Mouse (Mus musculus) embryonic facial prominence, embryonic 10.5 days (tissue): ENCODE measurements at regions not wholly inside any gene's neighbourhood (a gene's known extent, or its start where the extent isn't known, plus 50 kb on each side); places are given as distances from the start of the nearest gene placed in this dataset. TPM values are rescaled to one million over a fixed set of nuclear protein-coding genes. Genes with fewer than 3 reads are reported as not detected.
A peak's percentile ranks its signal among the peaks of the same experiment; 100 is the strongest.

Experiments
- DNase-seq: peaks from one replicate; pipeline ENCODE4 v3.0.0-alpha.2; 2017; ENCODE audit warnings: low spot score
- H3K27ac ChIP-seq: fragments of 300-500 bp; sonication (generic); replicated peaks from 2 replicates; pipeline ENCODE4 v1.5.1; 2016; ENCODE audit warnings: mild to moderate bottlenecking
- H3K27me3 ChIP-seq: fragments of 300-500 bp; sonication (generic); replicated peaks from 2 replicates; pipeline ENCODE4 v1.6.1; 2016; ENCODE audit warnings: low read depth, mild to moderate bottlenecking; ENCODE audit not compliant: poor library complexity, severe bottlenecking
- H3K36me3 ChIP-seq: fragments of 300-500 bp; sonication (generic); replicated peaks from 2 replicates; pipeline ENCODE4 v1.6.1; 2016; ENCODE audit warnings: mild to moderate bottlenecking, moderate library complexity
- H3K4me1 ChIP-seq: fragments of 300-500 bp; sonication (generic); 2 replicates; pipeline ENCODE4 v1.6.1; 2016
- H3K4me3 ChIP-seq: fragments of 300-500 bp; sonication (generic); 2 replicates; pipeline ENCODE4 v1.5.1; 2016; ENCODE audit warnings: mild to moderate bottlenecking, moderate library complexity
- H3K9me3 ChIP-seq: fragments of 300-500 bp; sonication (generic); 2 replicates; pipeline ENCODE4 v1.6.1; 2016; ENCODE audit warnings: mild to moderate bottlenecking
- WGBS: fragments of 180-500 bp; shearing (Covaris S2); methylation state at CpG from one replicate; pipeline ENCODE4 v1.1.7; 2016; 5-methylcytosine and 5-hydroxymethylcytosine counted together
- microRNA-seq: library from miRNA; unstranded; fragments of <30 nt; microRNA quantifications from one replicate; pipeline ENCODE4, GENCODE M21; 2017

GRCm38 (mm10) chr1:73079518-73079917 is 63.8 kb upstream of the Tnp1 start:
- Histone ChIP-seq H3K27ac (no peak overlapping the region), H3K27me3 (no peaks in the 10 kb centered on the region), H3K36me3 (no peaks in the 10 kb centered on the region), H3K4me1 (peaks cover 16% of the 10 kb centered on the region; the same call in 1 of the 2 replicates), H3K9me3 (no peaks in the 10 kb centered on the region), H3K4me3 (no peak overlapping the region)
- WGBS: 78% methylated on average over 2 of the region's 2 CpGs
- DNase-seq: no peak

- Histone ChIP-seq H3K27ac (no peak overlapping the region), H3K4me3 (no peak overlapping the region), H3K27me3 (no peaks in the 10 kb centered on the region), H3K9me3 (no peaks in the 10 kb centered on the region), H3K36me3 (no peaks in the 10 kb centered on the region), H3K4me1 (peaks cover 12% of the 10 kb centered on the region; the same call in 1 of the 2 replicates)
- DNase-seq: no peak
- WGBS: 79% methylated on average over 4 of the region's 4 CpGs
These were observed 61.4 kb upstream of the Tnp1 start for GRCm38 (mm10) chr1:73077156-73077555.

- no peak overlapping the region for H3K4me3 ChIP-seq
- H3K9me3 ChIP-seq: no peaks in the 10 kb centered on the region
- H3K4me1 ChIP-seq: peaks cover 12% of the 10 kb centered on the region; the same call in 1 of the 2 replicates
- H3K27ac ChIP-seq: no peak overlapping the region
- no peak for DNase-seq
- H3K27me3 ChIP-seq: no peaks in the 10 kb centered on the region
- H3K36me3 ChIP-seq: no peaks in the 10 kb centered on the region
- WGBS: 92% methylated on average over 6 of the region's 6 CpGs
These were observed 60.1 kb upstream of the Tnp1 start for GRCm38 (mm10) chr1:73075699-73076373.

GRCm38 (mm10) chr1:73075159-73075558 is 59.5 kb upstream of the Tnp1 start:
- Histone ChIP-seq H3K36me3 (no peaks in the 10 kb centered on the region), H3K27me3 (no peaks in the 10 kb centered on the region), H3K9me3 (no peaks in the 10 kb centered on the region), H3K27ac (no peak overlapping the region), H3K4me3 (no peak overlapping the region), H3K4me1 (peaks cover 17% of the 10 kb centered on the region)
- 73% methylated on average over 2 of the region's 2 CpGs for WGBS
- no peak for DNase-seq

GRCm38 (mm10) chr1:73074525-73074924 is 58.8 kb upstream of the Tnp1 start:
- H3K27me3 ChIP-seq: no peaks in the 10 kb centered on the region
- H3K36me3 ChIP-seq: no peaks in the 10 kb centered on the region
- DNase-seq: no peak
- no peaks in the 10 kb centered on the region for H3K9me3 ChIP-seq
- H3K4me3 ChIP-seq: no peak overlapping the region
- H3K27ac ChIP-seq: no peak overlapping the region
- H3K4me1 ChIP-seq: peaks cover 18% of the 10 kb centered on the region
- WGBS: 89% methylated on average over 3 of the region's 3 CpGs

GRCm38 (mm10) chr1:73072237-73072904 is 56.7 kb upstream of the Tnp1 start:
- H3K4me1 ChIP-seq: peaks cover 18% of the 10 kb centered on the region
- H3K36me3 ChIP-seq: no peaks in the 10 kb centered on the region
- H3K27ac ChIP-seq: 0 out of 2 replicates have a peak overlapping the region, but pooled peaks have one; percentile 24
- WGBS: 80% methylated on average over 5 of the region's 5 CpGs
- H3K9me3 ChIP-seq: no peaks in the 10 kb centered on the region
- H3K27me3 ChIP-seq: no peaks in the 10 kb centered on the region
- H3K4me3 ChIP-seq: no peak overlapping the region
- no peak for DNase-seq

GRCm38 (mm10) chr1:73070126-73070525 is 54.4 kb upstream of the Tnp1 start:
- peaks cover 12% of the 10 kb centered on the region for H3K4me1 ChIP-seq
- DNase-seq: no peak
- WGBS: 35% methylated on average over 2 of the region's 2 CpGs

More at GRCm38 (mm10) chr1:73070126-73070525, 54.4 kb upstream of the Tnp1 start:
- H3K27ac ChIP-seq: no peak overlapping the region
- H3K27me3 ChIP-seq: no peaks in the 10 kb centered on the region
- no peak overlapping the region for H3K4me3 ChIP-seq
- no peaks in the 10 kb centered on the region for H3K36me3 ChIP-seq
- H3K9me3 ChIP-seq: no peaks in the 10 kb centered on the region

Small RNA genes lying in the stretch of these regions (microRNA-seq; reads per million reads assigned to microRNA genes)
- gene Mir6351: not detected
